Mouse (Mus musculus) left cerebral cortex, postnatal 4 days (tissue): ENCODE results near the gene Serpine1. TPM values are rescaled to one million over a fixed set of nuclear protein-coding genes. Genes with fewer than 3 reads are reported as not detected.

Experiments
- DNase-seq: peaks from one replicate; pipeline ENCODE4 v3.0.0-alpha.2; 2022
- intact Hi-C: fragments of 180-260 bp; cut with DNase I; formaldehyde crosslinking; loops from one replicate; pipeline ENCODE4 v1.15.1; 2025
- total RNA-seq, 2 experiments: library from RNA; stranded (reverse); gene quantifications; 2 replicates each; pipeline ENCODE4 v1.2.3; 2021

Serpine1 gene
- total RNA-seq, 2 experiments from 2014 or later: 0.60 TPM

DNA sequence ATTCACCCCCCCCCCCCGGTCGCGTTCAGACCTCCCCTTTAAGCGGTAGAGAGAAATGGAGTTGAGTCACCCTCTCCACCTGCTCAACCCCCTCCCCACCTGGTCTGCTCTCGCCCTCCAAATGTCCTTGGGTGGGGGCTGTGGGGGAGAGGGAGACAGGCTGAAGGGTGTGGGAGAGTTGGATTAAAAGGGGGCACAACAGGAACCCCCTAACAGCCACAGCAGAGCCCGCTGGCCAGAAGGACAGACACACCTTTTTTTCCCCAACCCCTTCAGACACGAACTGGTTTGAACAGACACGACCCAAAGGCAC, 42.8 kb downstream of the Serpine1 start:
- DNase-seq: no peak

DNA sequence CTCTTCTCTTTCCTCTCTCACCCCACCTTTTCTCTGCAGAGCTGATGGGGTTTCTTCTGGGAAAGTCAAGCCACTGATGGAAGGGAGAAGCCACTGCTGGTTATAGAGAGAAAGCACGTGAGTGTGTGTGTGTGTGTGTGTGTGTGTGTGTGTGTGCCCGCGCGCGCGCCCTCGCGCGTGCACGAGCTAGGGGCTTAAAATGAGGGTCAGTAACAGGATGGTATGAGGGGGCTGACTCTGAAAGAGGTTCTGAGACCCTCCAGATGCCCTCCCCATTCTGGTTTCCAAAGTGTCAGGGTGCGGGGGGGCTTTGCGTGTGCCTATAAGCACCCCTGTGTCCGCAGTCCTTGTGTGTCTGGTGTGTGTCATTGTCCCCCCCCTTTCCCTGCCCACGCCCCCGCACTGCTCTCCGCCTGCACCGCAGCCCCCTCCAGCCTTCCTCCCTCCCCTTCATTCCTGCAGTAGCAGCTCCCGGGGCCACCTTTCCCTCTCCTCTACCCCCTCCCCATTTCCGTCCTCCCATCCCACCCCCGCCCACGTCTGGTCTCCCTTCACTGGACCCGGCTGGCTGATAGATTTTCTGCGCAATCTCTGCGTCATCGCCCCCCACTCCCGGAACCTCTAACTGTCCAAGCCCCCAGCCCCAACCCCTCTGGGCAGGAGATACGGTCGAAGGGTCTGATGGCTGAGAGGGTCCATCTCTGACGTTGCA, 43.4 kb downstream of the Serpine1 start:
- intact Hi-C loops: no loop called here
- DNase-seq: peak; percentile 57

More for the DNA sequence above, 42.8 kb downstream of the Serpine1 start:
- intact Hi-C loops: no loop called here

DNA sequence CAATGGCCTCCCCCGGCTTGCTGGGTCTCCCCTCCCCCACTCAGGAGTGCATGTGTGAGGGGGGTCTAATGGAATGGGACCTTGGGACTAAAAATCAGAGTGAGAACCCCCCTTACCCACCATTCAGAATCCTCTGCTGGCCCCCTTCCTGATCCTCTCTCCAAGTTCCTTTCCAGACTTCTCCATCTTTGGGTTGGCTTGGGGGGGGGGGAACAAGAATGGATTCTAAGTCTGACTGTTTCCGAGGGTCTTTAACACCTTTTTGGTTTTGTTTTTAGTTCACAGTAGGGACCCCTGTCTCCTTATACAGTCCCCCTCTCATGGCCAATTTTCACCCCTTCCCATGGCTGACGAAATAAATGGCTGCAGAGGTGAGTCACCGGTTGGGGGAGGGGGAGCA, 46.0 kb downstream of the Serpine1 start, which contains the start of gene Vgf:
Vgf (plus strand) TSS at position 301 of the 400 bp plus-strand sequence.
- no peak for DNase-seq
- intact Hi-C loops: loop anchor here (2.0 kb wide), 1 partner anchor 81 kb away; no protein-coding TSS in a partner anchor

DNA sequence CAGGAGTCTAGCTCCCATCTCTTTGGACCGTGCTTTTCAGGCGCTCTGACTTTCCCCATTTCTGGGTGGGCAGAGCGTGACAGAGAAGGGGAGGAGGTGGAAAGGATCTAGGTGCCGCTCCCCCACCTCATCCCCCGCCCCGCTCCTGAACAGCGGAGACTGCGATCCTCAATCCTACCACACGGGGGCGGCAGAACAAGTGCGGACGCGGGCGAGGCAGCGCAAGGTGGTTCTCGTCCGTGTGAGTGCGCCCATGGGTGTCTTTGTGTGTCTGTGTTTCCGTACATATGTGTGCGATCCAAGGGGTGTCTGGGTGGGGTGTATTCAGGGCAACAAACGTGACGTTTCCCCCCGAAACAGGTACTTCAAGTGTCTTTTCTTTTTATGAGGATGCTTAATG, 46.9 kb downstream of the Serpine1 start:
- intact Hi-C loops: no loop called here
- DNase-seq: peak; percentile 83

DNA sequence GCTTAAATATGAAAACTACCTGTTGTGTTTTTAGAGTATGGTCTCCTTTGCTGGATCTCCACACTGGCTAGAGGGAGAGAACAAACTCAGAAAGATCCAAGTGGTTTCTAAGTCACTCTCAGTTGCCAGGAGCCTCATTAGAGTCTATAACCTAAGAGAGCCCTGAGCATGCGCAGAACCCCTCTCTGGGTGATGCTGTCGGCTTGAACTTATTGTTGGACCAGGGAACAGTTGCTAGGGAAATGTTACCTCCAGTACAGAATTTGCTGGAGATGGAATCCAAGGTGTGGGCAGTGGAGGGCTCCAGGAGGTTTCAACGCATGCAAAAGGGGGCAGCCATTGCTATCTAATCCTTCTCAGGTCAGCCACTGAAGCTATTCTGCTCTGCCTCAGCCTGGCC, 47.8 kb downstream of the Serpine1 start:
- intact Hi-C loops: no loop called here
- DNase-seq: no peak

DNA sequence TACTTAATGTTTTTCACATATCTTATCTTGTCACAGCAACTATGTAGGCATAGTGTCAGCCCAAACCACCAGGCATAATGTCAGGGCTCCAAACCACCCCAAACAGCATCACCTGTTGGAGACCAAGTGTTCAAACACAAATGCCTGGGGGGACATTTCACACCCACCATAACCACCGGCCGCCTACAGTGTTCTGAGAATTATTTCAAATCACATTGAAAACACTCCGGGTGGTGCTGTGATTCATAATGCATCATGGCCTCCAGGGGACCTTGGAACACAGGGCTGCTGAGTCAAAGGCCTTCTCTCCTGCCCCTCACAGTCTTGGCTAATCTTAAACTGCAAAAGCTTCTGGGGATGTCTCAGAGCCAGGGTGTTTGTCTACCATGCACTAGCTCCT, 56.2 kb downstream of the Serpine1 start:
- intact Hi-C loops: no loop called here
- no peak for DNase-seq

DNA sequence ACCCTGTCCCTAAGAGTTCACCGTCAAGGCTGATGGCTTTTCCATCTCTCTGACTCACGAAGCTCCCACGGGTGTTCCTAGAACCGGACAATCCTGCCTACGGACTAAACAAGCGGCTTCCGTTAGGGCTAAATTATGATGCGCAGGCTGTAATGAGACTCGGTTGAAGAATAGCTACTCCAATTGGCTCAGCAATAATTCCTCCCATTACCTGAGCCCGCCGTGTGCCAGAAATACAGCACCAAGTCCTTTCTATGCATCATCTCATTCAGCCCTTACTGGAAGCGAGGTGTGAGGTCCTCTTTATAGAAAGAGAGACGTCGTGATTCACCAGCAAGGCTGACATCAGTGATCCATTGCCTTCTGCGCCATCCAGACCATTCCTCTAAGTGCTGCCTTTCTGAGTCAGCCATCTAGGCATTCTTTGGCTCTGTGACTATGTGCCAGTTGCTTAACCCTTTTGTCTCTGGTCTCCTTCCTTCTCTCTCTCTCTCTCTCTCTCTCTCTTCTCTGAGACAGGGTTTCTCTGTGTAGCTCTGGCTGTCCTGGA, 59.6 kb downstream of the Serpine1 start:
- DNase-seq: no peak
- intact Hi-C loops: loop anchor here (5.0 kb wide), 1 partner anchor 100 kb away; no protein-coding TSS in a partner anchor

Other genes starting within 250 kb of the Serpine1 start
- 10 to 100 TPM; 28.0 to 28.6 TPM for gene Col26a1, start 189.1 kb downstream of the Serpine1 start, total RNA-seq
- gene Ift22, start 164.1 kb downstream of the Serpine1 start, total RNA-seq: 10 to 100 TPM; 51.2 to 56.2 TPM
- gene Fis1, start 119.0 kb downstream of the Serpine1 start, total RNA-seq: 100 to 1,000 TPM; 193 to 195 TPM
- under 1 TPM; 0.46 to 0.54 TPM for gene Cldn15, start 105.7 kb downstream of the Serpine1 start, total RNA-seq
- 10 to 100 TPM; 46.7 to 52.1 TPM for gene Plod3, start 85.2 kb downstream of the Serpine1 start, total RNA-seq
- 10 to 100 TPM; 90.8 to 93.9 TPM for gene Znhit1, start 84.2 kb downstream of the Serpine1 start, total RNA-seq
- gene Vgf, start 45.9 kb downstream of the Serpine1 start, total RNA-seq: 10 to 100 TPM; 48.5 to 78.9 TPM
- 100 to 1,000 TPM; 193 to 208 TPM for gene Ap1s1, start 26.1 kb downstream of the Serpine1 start, total RNA-seq
- gene Trim56, start 43.9 kb upstream of the Serpine1 start, total RNA-seq: 1 to 10 TPM; 4.1 to 5.6 TPM
- gene Muc3, start 77.1 kb upstream of the Serpine1 start, total RNA-seq: not detected
- 1 to 10 TPM in 1 of 2 experiments, under 1 TPM in 1; 0.60 to 1.5 TPM for gene Muc3a, start 140.1 kb upstream of the Serpine1 start, total RNA-seq
- 10 to 100 TPM; 60.3 to 67.8 TPM for gene Ache, start 215.3 kb upstream of the Serpine1 start, total RNA-seq
- 10 to 100 TPM; 17.3 to 21.8 TPM for gene Ufsp1, start 222.4 kb upstream of the Serpine1 start, total RNA-seq
- gene Srrt, start 235.4 kb upstream of the Serpine1 start, total RNA-seq: 100 to 1,000 TPM; 214 to 236 TPM
- gene Trip6, start 242.1 kb upstream of the Serpine1 start, total RNA-seq: 1 to 10 TPM; 7.1 to 8.0 TPM